9 mouse cellular contexts compared by ENCODE assay signal in the genomic region with DNA sequence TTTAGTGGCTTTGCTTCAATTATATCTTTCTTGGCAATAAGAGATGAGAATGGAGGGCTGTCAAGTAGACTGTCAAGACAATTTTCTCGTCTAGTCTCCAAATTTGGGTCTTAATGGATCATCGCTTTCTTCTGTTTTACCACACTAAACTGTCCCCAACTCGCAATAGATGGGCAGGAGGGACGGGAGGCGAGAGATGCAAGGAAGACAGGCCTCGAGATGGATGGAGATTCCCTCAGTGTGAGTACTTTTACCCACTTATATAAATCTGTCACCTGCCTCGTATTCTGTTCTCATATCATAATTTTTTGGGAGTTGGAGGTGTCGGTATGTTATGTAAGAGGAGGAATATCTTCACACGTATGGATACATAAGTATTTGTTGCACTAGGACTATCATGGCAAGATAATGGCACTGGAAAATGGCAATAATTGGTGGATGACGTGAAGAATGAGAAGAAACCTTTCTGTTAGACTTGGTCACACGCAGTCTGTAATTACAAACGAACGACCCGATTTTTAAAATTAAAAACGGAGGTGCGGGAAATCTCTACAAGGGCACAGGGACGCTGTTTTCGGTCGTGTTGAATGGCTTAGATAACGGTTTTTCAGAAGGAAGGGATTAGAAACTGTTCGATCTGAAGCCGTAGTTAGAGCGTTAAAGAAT. TPM values are rescaled to one million over a fixed set of nuclear protein-coding genes. Genes with fewer than 3 reads are reported as not detected.
DNase-seq lines count a peak whose midpoint lies in the region; ATAC-seq and TF ChIP-seq lines count a peak whose summit lies in the region.
"Had no signal": no experiment of that assay in that cellular context is flagged by ENCODE, and none has a peak within 500 bp of the region (broad histone marks: within the 10 kb centered on the region; RNA-seq: fewer than 3 reads in every experiment).

No protein-coding gene starts in this region.

- H3K27me3 ChIP-seq in kidney, adult 2 months (replicated peaks; ENCODE audit: control insufficient read depth, insufficient read depth, low read length) = no peaks in the 10 kb centered on the region
- H3K27me3 ChIP-seq in heart, embryonic 15.5 days = peaks cover 9% of the 10 kb centered on the region; the same call in 1 of the 2 replicates
- peaks cover 25% of the 10 kb centered on the region for H3K27me3 ChIP-seq in midbrain, embryonic 10.5 days (ENCODE audit: low read depth, poor library complexity, severe bottlenecking)
- H3K27me3 ChIP-seq: Patski had no signal

- WGBS in kidney, adult 2 months = 25% methylated on average over 23 of the region's 23 CpGs
- 23% methylated on average over 23 of the region's 23 CpGs for WGBS in heart, embryonic 15.5 days
- WGBS in midbrain, embryonic 10.5 days = 24% methylated on average over 23 of the region's 23 CpGs

- no peaks in the 10 kb centered on the region; the same call in 1 of the 2 replicates for H3K4me1 ChIP-seq in kidney, adult 2 months (ENCODE audit: control insufficient read depth, insufficient read depth, low read length)
- peaks cover 5% of the 10 kb centered on the region; the same call in 1 of the 2 replicates for H3K4me1 ChIP-seq in heart, embryonic 15.5 days (replicated peaks)
- H3K4me1 ChIP-seq in midbrain, embryonic 10.5 days = peaks cover 24% of the 10 kb centered on the region

- peak overlapping the region; percentile 49 for H3K4me3 ChIP-seq in kidney, adult 2 months (ENCODE audit: insufficient read depth, low read depth, low read length)
- H3K4me3 ChIP-seq in heart, embryonic 15.5 days = peak overlapping the region; percentile 80
- H3K4me3 ChIP-seq in midbrain, embryonic 10.5 days = peak overlapping the region; percentile 64

- peak overlapping the region; percentile 89 for H3K4me2 ChIP-seq in heart, embryonic 15.5 days

- no peak overlapping the region for H3K27ac ChIP-seq in kidney, adult 2 months (ENCODE audit: insufficient read depth, low read depth, low read length)
- no peak overlapping the region for H3K27ac ChIP-seq in heart, embryonic 15.5 days
- peak overlapping the region; percentile 79 for H3K27ac ChIP-seq in midbrain, embryonic 10.5 days (replicated peaks)

- H3K36me3 ChIP-seq in kidney, adult 2 months (ENCODE audit: control insufficient read depth, insufficient read depth, low read length) = no peaks in the 10 kb centered on the region
- no peaks in the 10 kb centered on the region for H3K36me3 ChIP-seq in heart, embryonic 15.5 days
- no peaks in the 10 kb centered on the region for H3K36me3 ChIP-seq in midbrain, embryonic 10.5 days

- no peak for TF ChIP-seq POLR2A in kidney, adult 2 months (IDR thresholded peaks at IDR 0.05; ENCODE audit: low read depth, low read length)

- ATAC-seq in heart, embryonic 15.5 days (replicated peaks; ENCODE audit: insufficient number of reproducible peaks, insufficient read depth, low FRiP score, low read depth) = no peak

- TF ChIP-seq CTCF in kidney, adult 2 months (conservative IDR thresholded peaks at IDR 0.05; ENCODE audit: insufficient read depth, insufficient read length, low read depth, low read length) = no peak

- DNase-seq in kidney, adult 2 months = no peak
- no peak for DNase-seq in kidney, postnatal 4 days
- DNase-seq in brain, adult 2 months (ENCODE audit: low read depth, low spot score) = peak; percentile 64
- DNase-seq in midbrain, embryonic 10.5 days (ENCODE audit: low spot score) = no peak
- no peak for DNase-seq in frontal cortex, postnatal 36 days (ENCODE audit: low spot score in 2 of 2)
- no peak for DNase-seq in layer of hippocampus, adult 11-12 months (ENCODE audit: low spot score)
- no peak for DNase-seq in lung, postnatal 14 days

- H3K9me3 ChIP-seq in heart, embryonic 15.5 days (replicated peaks) = no peaks in the 10 kb centered on the region
- H3K9me3 ChIP-seq in midbrain, embryonic 10.5 days (replicated peaks) = no peaks in the 10 kb centered on the region

- peak overlapping the region; percentile 50 for H3K9ac ChIP-seq in heart, embryonic 15.5 days

RNA-seq across cellular contexts. Expression of a gene that starts 5.8 kb away (rescaled TPM):
- 14.7 and 16.2 TPM in 2 replicates for polyA plus RNA-seq in kidney, adult 2 months (2012; rRNA removed)
- polyA plus RNA-seq in heart, embryonic 15.5 days (2015; fragmentation: Nextera tagmentation; extraction: Ambion mirVana) = 2.0 and 2.7 TPM in 2 replicates
- polyA plus RNA-seq in midbrain, embryonic 10.5 days (2016; fragmentation: Nextera tagmentation; extraction: Ambion mirVana) = 5.8 and 7.9 TPM in 2 replicates

RNA-seq across cellular contexts. Expression of a gene that starts 51.5 kb away (rescaled TPM):
- 0.69 and 2.0 TPM in 2 replicates for polyA plus RNA-seq in kidney, adult 2 months (2012; rRNA removed)
- polyA plus RNA-seq in heart, embryonic 15.5 days (2015; fragmentation: Nextera tagmentation; extraction: Ambion mirVana) = 1.4 and 1.6 TPM in 2 replicates
- polyA plus RNA-seq in midbrain, embryonic 10.5 days (2016; fragmentation: Nextera tagmentation; extraction: Ambion mirVana) = not detected in 2 replicates
- polyA plus RNA-seq: Patski had no signal

RNA-seq across cellular contexts. Expression of a gene that starts 59.3 kb away (rescaled TPM):
- 0.20 and 0.31 TPM in 2 replicates for polyA plus RNA-seq in kidney, adult 2 months (2012; rRNA removed)
- polyA plus RNA-seq in heart, embryonic 15.5 days (2015; fragmentation: Nextera tagmentation; extraction: Ambion mirVana) = 0.03 and 0.04 TPM in 2 replicates
- polyA plus RNA-seq in midbrain, embryonic 10.5 days (2016; fragmentation: Nextera tagmentation; extraction: Ambion mirVana) = 0.02 TPM in 2 replicates
